Mouse (Mus musculus) cerebellum, adult (tissue): Measurements from ENCODE around the gene Pigo.

ENCODE experiments used
- ATAC-seq: cut with Nextera tagmentation; 2 replicates; pipeline ENCODE4 v1.9.2; 2017; ENCODE audit warnings: mild to moderate bottlenecking, moderate library complexity, mixed read lengths; ENCODE audit not compliant: insufficient number of reproducible peaks, low FRiP score, low TSS enrichment

Pigo gene

DNA sequence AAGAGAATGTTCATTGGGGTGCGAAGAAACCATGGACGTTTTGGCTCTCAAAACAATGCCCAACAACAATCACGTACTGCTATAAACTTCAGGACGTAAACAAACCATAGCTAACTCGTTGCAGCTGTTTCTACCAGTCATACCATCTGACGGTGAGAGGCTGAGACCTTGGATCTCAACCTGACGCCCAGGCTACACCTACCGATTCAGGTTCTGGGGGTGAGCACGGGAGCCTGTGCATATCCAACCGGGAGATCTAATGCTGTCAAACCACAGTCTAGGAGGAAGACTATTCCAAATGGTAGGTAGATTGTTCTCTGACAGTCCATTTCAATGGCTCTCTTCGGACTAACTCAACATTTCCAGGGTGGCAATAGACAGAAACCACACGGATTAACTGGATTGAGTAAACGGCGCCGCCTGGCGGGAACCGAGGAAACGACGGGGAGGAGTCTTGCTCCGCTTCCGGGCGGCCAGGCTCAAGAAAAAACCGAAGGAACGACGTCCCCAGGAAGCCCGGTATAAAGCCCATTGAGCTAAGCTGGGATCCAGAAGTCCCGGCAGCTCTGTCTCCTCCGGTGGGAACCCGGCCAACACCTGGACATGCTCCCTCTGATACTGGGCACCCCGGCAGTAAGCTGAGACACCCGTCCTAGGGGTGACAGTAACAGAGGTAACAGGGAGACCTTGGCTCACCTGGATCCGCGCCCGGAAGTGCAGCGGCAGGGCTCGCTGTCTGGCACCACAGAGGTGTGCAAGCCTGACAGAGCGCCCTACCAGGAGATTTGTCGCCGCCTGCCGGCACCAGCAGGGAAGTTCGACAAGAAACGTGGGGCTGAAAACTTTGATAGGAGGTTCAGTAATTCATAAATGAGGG lies at the start of gene Pigo:
Gene Pigo (minus strand): TSS at position 736 of the 877 bp plus-strand sequence.
- ATAC-seq, result peak; percentile 81

DNA sequence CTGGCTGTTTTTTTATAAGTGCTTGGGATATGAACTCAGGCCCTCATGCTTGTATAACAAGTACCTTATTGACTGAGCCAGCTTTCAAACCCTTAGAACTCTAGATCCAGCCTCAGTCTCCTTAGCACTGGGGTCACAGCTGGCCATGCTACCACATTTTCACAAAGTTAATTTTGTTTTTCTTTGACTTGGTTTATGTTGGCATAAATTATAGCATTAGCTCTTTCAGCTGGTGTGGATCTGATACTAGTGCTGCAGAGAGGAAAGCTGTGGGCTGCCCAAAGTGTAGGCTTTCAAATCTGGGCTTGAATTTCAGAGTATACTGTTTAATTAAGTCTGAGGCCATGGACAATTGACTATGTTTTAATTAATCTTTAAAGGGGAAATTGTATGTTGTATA lies 49.3 kb upstream of the Pigo start:
- no peak for ATAC-seq

DNA sequence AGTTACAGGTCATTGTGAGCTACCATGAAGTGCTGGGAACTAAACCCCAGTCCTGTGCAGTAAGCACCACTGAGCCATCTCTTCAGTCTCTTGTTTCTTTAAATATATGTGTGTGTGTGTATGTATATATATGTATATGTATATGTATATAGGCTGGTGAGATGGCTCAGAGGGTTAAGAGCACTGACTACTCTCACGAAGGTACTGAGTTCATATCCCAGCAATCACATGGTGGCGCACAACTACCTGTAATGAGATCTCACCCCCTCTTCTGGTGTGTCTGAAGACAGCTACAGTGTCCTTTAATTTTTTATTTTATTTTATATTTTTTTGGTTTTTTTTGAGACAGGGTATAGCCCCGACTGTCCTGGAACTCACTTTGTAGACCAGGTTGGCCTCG lies 39.9 kb upstream of the Pigo start:
- no peak for ATAC-seq

DNA sequence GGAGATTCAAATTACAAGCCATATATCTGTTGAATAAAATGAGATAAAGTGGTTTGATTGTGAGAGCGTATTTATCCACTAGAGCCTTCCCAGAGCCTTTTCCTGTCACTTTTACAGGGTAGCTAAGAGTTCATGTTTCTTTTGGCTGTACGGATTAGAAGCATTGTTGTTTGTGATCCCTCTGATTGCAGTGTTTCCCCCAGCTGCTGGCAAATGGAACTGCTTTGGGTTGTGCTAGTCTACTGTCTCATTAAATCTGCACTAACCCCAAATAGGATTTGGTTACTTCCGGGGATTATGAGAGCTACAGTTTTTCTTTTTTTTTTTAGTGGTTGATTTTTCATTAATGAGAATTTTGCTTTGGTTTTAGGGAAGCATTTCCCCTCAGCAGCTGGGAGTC lies 34.7 kb upstream of the Pigo start:
- no peak for ATAC-seq

DNA sequence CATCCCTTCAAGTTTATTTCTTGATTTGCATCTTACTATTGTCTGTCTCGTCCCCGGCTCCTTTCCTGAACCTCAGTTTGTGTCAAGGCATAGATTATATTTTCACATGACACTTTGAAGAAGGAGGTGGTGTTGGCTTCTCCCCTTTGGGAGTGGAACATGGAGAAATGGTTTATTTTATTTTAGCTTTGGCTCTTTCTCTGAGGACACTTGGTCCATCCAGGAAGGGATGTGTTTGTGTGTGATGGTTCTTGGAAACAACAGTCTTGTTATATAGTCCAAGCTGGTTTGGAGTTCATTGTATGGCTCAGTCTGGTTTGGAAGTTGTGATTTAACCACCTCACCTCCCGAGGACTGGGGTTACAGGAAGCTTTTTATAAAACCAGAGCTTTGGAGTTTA lies 34.1 kb upstream of the Pigo start:
- no peak for ATAC-seq

DNA sequence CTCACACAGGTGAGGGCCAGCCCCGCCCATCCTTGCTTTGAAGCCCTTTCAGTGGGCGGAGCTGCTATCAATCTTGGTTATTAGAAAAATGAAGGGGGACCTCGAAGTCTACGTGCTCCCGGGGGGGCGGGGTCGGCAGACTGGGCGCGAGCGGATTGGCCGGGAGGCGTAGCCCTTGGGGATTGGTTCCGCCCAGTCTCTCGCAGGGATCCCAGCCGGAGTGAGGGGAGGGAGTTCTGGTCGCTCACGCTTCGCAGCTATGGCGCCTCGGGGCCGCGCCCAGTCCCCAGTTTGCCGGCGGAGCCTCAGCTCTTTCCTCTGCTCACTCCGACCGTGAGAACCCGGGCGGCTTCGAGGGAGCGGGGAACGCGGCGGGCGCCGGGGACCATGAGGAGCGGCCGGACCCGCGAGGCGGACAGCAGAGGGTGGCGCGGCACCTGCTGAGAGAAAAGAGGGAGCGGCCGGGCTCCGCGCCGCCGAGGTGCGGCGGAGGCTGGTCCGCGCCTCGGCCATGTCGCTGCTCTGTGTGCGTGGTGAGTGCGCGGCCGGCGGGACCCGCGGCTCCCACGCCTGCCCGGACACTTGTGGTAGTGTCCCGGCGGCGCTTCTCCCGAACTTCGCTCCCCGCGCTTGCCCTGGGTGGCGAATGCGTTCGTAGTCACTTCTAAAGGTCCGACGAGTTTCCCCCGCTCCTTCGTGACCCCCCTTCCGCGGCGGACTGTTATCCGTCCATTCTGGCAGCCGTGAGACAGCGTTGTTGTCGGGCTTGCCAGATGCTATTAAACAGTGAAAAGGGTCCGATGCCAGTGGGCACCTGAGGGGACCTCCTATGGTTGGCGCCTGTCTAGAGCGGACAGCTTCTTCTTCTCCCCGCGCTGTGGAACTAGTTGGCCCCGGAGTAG lies 33.4 kb upstream of the Pigo start, which contains the start of gene Unc13b:
Gene Unc13b (plus strand): TSS at position 201 of the 902 bp plus-strand sequence.
- peak; percentile 96 for ATAC-seq

DNA sequence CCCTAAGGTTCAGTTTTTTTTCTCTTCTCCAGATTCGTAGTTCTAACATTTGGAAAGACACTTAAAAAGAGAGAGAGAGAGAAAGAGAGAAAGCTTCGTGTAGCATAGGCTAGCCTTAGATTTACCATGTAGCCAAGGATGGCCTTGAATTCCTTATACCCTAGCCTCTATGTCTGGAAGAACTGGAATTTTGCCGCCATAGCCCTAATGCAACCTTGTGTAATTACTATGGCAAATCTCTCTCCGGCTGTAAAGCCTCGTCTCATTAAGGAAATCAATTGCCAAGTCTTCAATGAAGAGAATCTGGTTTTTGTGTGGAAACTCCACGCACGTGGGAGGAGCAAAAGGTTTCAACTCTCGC lies 32.8 kb upstream of the Pigo start:
- ATAC-seq, result no peak

DNA sequence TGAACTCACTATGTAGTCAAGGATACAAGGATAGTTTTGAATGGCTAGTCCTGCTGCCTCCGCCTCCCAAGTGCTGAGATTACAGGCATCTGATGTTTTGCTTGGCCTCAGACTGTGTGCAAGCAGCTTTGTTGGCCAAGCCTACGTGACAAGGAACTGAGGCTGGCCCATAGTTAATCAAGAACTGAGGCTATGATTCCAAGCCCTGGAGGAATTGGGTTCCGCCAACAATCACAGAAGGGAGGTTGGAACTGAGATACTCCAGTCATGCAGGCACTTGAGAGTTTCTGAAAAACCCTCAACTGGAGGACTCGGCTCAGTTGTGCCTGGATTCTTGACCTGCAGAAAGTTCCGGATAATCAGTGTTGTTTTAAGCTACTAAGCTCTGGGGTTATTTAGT lies 32.0 kb upstream of the Pigo start:
- no peak for ATAC-seq

DNA sequence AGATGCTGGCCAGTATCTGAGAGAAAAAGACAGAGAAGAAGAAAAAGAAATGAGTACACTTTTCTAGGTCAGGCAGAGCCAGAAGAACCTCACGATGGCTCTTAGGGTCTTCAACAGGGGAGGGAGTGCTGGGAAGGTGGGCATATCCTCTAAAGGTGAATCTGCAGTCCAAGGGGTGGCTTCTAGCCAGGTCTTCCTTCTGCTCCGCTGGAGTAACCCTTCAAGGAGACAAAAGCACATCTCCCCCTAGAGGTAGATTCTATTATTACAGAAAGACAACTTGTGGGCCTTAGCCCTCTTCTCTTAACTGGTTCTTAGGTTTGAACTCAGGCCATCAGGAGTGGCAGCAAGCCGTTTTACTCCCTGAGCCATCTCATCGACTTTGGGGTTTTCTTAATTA lies 27.0 kb upstream of the Pigo start:
- peak; percentile 65 for ATAC-seq

DNA sequence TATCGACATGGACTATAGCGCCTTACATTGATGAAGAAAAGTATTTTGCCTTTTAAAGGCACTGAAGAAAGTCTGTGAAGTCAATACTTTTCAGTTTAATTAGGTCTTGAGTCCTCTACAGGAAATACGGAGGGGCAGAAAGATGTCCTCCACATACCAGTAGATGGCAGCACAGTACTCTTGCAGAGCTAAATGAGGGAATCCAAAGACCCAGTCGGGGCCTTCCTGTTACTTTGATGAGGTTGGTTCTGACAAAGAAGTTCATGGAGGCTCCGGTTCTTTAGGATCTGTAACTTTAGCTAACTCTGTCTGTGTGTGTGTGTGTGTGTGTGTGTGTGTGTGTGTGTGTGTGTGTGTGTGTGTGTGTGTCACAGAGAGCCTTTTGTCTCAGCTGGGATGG lies 21.6 kb upstream of the Pigo start:
- ATAC-seq, result peak; percentile 32; the same call in 1 of the 2 replicates

DNA sequence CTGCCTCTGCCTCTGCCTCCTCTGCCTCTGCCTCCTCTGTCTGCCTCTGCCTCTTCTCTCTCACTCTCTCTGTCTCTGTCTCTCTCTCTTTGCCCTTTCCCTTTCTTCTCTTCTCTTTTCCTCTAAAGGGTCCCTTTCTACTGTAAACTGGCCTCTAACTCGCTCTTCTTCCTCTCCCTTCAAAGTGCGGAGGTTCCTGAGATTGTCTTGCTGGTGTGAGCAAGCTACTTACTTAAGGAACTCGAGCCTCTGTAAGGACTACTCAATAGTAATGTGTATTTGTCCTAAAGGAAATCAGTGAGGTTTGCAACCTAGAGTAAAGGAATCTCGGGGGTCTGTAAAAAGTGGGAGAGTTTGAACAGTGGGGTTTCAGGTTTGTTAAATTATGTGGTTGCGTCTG lies 21.0 kb upstream of the Pigo start:
- no peak for ATAC-seq

DNA sequence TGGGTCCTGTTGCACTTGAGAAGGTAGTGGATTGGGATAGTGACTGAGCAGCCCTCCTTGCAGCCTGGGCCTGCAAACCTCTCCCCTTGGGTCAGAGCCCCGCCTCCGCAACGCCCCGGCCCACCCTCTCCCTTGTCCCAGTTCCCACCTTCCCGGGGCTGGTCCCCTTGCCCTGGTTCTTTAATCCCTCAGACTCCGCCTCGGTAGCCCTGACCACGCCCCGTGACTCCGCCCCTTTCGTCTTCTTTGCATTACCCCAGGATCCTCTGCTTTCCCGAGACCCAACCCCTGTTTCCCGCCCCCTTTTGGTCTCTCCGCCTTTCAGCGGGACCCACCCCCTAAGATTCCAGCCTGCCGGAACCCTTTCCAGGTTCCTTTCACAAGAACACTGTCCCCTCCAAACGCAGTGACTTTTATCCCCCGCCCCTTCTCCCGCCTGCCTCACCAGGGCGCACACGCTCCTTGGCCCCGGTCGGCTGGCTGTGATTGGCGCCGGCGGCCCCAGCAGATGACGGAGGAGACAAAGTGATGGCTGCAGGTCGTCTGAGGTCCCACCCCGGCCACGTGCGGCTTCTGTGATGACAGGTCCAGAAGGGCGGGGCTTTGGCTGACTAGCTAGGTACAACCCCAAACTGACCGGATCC lies 20.2 kb upstream of the Pigo start, which contains the start of gene Fam214b:
Gene Fam214b (minus strand): TSS at position 562 of the 644 bp plus-strand sequence.
- ATAC-seq, result peak; percentile 86

DNA sequence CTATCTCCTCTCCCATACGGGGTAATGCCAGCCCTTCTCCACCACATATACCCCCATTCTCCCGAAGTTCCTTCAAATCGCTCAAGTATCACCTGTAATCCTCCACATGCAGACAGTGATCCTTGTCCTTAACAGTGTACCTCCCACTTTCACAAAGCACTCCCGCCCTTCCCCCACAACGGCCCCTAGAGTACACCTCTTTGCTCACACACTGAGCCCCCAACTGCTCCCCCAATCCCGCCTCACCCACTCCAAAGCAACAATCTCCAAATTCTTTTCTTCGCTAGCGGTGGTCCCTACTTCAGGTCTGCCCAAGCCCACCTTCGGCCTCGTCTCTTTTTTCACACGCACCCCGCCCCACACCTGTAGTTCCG lies 19.7 kb upstream of the Pigo start:
- ATAC-seq, result 0 out of 2 replicates have a peak, but pooled peaks have one; percentile 1

DNA sequence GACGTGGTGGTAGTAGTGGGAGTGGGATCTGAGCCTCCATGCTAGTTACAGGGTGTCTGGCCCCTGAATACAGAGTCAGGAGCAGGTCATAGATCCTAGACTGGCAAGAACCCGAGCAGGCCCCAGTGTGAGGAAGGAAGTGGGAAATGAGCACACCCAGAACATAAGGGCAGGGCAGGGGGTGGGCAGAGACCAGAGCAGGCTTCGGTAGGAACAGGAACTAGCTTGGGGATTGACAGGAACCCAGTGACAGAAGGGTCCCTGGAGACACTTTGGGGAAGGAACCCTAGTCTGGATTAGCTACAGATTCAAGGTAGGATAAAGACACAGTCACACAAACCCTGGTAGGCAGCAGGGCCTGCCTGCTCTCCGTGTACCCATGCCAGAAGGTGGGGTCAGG lies 19.1 kb upstream of the Pigo start:
- ATAC-seq, result no peak

DNA sequence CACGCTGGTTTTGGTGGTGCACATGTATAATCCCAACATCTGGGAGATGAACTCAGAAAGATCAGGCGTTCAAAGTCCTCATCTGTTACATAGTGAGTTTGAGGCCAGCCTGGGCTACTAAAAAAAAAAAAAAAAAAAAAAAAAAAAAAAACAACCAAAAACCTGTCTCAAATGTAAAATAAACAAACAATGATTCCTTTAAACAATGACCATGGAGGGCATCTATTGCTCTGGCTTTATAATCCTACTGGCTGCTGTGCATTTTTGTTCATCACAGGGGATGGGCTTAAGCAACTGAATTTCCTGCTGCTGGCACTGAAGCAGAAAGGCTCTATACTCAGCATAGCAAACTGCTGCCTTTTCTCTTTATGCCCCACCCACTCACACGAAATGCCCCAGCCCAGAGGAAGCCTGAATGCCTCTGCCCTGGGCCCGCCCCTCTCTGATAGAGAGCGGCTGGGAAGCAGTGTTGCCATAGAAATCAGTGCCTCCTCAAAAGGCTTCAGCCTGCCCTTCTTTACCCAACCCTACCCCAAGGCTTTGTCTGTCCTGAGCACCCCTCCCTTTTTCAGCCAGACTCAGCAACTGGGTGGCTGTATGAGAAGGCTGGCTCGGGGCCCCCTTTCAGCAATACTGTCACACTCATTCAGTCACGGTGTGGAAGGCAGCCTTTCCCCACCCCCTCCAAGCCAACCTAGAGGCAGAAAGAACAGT lies 18.2 kb upstream of the Pigo start:
- no peak for ATAC-seq

DNA sequence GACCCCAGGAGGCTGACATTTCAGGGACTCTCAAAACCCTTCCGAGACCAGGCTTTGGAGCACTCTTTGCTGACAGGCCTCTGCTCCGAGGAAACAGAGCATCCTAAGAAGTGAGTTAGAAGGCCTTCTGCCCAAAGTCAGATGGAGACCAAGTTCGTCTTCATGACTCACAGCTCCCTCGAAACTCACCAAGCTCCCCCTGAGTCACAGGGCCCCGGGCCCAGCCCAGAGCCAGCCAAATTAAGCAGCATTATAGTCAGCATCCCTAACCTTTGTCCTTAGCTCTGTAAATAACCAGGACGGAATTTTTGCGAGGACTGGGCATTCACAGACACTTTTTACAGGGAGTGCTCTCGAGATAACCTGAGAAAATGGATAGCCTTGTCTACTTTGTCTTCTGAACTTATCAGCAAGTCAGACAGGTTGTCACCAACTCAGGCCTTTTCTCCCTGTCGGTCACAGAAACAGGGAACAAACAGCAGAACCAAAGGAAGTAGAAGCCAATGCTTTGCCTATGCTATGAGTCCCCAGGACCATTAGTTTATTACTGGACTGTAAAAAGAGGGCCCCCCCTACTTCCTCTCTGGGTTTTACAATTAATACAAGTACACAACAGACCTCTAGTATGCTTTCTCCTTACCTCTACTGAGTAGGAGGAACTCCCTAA lies 15.4 kb upstream of the Pigo start:
- no peak for ATAC-seq

DNA sequence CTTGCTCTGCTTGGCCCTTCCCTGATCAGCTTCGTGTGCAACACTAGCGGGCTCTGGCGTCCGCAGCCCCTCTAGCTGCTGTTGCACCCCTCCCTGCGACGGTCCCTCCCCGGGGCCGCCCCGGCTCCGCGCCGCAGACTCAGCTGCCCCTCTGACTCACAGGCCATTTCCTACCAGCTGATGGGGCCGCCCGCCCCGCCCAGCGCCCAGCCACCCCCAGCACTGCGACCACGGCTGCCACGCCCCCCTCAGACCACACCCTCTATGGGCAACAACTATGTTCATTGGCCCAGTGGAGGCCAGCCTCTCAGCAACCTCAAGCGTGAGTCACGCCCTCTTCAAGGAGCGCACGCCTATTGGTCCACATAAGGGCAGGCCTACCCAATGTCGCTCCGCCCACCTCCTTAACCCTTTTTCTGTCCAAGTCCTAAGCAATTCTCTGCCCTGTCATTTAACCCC lies 14.5 kb upstream of the Pigo start:
- peak; percentile 97 for ATAC-seq

DNA sequence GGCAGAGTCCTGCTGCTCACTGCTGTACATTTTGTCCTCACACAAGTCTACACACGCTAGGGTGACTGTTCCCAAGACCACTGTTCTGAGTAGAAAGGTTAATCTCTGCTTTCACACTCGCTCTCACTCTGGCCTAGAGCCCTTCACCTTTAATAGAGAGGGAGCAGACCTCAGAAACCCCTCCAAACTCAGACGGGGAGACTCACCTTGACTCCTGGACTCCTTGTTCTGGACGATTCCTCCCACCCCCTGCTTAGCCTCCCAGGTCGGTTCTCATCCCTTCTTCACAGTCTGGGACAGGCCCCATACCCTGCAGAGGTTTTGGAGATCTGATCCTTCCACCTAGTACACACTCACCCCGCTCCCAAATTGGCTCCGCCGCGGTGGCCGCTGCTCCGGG lies 14.0 kb upstream of the Pigo start:
- ATAC-seq, result 0 out of 2 replicates have a peak, but pooled peaks have one; percentile 2
